Mouse (Mus musculus): ENCODE measurements at regions not wholly inside any gene's neighbourhood (a gene's known extent, or its start where the extent isn't known, plus 50 kb on each side); places are given as distances from the start of the nearest gene placed in this dataset.
A peak's percentile ranks its signal among the peaks of the same experiment; 100 is the strongest.

DNA sequence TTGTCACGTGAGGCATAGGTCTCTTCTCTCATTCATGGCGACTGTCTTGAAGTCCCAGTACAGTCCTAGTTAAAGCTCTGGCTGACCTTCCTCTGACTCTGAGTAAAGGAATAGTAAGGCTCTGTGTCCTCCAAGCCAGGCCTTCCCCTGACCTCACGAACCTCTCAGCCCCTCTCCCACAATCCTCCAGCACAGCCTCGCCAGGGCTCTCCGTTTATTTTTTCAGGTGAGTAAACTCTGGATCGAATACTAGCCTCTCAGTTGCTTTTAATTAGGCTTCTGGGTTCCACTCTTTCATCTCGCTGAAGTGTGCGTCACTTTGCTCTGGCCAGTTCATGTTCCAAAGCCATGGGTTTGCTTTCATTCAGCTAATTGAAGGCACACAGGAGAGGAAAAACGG is 133.8 kb downstream of the Mylk4 start:
- DNase-seq (ENCODE audit: low spot score in 2 of 2), result no peak

- no peak for DNase-seq (ENCODE audit: low spot score in 2 of 2)
Measured at GRCm38 (mm10) chr13:32643030-32643750, 140.6 kb downstream of the Mylk4 start.

DNA sequence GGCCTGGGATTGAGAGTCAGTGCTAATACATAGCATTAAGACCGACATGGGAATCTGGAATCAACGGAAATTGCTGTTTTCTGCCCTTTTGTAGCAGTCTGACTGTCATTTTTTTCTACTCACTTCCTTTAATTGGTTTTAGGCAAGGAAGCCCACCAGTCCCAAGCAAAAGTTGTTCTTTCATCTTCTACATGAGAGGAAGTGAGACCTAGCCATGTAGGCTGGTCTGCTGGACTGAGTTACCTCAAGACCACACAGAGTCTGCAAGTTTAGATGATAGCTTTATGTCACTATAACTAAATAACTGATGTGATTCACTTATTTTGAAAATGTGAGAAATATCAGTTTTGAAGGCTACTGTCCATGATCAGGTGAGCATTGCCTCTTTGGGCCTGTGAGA is 142.8 kb downstream of the Mylk4 start:
- DNase-seq (ENCODE audit: low spot score in 2 of 2), result no peak

DNA sequence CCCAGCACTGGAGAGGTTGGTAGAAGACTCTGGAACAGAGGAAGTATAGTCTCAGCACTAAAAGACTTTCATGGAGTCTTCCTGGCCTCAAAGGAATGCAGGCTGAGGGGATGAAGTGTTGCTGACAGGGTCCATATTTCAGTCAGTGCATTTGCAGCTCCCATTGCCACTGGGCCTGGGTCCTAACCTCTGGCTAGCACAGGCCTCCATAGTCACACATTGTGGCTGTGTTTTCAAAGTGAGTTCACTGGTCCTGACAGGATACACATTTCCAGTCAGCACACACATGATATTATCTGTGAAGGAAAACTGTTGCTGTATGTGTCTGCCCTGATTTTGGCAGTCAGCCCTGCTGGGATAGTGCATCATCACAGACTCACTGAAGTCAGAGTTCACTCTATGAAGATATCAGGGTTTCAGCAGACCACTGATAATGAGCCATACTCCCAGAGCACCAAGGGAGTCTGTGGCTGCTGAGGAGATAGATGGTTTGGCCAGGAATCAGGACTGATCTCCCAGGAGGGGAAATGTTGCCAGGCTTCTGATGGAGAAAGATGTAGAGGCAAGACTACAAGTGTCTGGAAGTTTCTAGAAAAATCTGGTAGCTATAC is 153.5 kb downstream of the Mylk4 start:
- DNase-seq (ENCODE audit: low spot score in 2 of 2), result no peak

DNA sequence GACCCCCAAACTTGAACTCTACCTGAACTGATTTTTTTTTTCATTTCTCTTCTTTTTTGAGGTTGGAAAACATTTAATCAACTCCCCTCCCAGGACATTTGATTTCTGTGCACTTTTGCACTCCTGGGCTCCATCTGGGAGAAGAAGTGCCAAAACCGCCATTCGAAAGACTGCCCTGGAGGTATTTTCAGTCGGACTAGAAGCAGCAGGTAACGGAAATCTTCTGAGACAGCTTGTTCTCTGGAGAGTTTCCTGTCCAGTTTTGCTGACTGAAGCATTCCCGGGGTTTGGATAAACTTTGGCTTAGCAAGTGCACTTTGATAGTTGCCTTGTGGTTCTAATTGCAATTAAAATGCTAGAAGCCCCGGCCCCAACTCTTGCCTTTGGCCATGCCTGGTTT is 169.8 kb downstream of the Mylk4 start:
- DNase-seq (ENCODE audit: low spot score in 2 of 2), result no peak

DNA sequence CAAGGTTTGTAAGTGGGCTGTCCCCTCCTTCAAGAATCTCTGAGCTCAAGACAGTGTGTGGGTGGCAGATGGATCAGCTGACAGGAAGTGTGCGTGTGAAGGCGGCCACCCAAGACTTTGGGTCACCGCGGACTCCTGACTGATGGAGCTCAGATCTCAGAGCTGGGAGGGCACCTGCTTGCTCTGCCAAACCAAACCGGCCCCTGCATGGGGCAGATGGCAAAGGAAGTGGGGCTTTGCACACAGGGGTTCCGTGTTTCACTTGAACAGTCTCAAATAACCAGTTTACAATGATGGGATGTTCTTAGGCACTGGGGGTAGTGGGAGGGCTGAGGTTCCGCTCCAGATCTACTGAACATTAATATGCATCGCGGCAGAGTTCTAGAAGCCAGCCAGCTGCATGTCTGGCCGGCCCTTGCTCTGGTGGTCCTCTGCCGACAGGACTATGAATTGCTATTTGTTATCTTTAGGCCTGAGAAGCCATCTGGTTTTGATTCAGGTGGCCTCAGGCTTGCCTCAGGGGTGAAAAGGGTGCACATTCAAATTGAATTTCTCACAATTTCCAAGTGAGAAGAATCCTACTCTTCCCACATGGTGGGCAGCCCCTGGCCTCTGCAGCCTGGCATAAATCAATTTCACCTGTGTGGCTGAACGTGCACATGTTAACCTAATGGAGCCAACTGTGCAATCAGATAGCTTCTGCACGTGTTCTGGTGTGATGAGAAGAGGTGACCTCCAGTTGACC is 172.0 kb downstream of the Mylk4 start:
- peak; percentile 67 to 71 for DNase-seq (ENCODE audit: low spot score in 2 of 2)

- no peak for DNase-seq (ENCODE audit: low spot score in 2 of 2)
Measured at GRCm38 (mm10) chr13:32610970-32611369, 172.8 kb downstream of the Mylk4 start.

GRCm38 (mm10) chr13:32608413-32608812 is 175.3 kb downstream of the Mylk4 start:
- DNase-seq (ENCODE audit: low spot score in 2 of 2), result no peak

- no peak for DNase-seq (ENCODE audit: low spot score in 2 of 2)
Measured at GRCm38 (mm10) chr13:32603925-32604590, 179.7 kb downstream of the Mylk4 start.

- DNase-seq (ENCODE audit: low spot score in 2 of 2), result no peak
Measured at GRCm38 (mm10) chr13:32601315-32601714, 182.4 kb downstream of the Mylk4 start.

- no peak for DNase-seq (ENCODE audit: low spot score in 2 of 2)
Measured at GRCm38 (mm10) chr13:32593611-32594010, 190.1 kb downstream of the Mylk4 start.

GRCm38 (mm10) chr13:32593131-32593530 is 190.6 kb downstream of the Mylk4 start:
- no peak for DNase-seq (ENCODE audit: low spot score in 2 of 2)

GRCm38 (mm10) chr13:32581598-32581997 is 202.2 kb downstream of the Mylk4 start:
- no peak for DNase-seq (ENCODE audit: low spot score in 2 of 2)

DNA sequence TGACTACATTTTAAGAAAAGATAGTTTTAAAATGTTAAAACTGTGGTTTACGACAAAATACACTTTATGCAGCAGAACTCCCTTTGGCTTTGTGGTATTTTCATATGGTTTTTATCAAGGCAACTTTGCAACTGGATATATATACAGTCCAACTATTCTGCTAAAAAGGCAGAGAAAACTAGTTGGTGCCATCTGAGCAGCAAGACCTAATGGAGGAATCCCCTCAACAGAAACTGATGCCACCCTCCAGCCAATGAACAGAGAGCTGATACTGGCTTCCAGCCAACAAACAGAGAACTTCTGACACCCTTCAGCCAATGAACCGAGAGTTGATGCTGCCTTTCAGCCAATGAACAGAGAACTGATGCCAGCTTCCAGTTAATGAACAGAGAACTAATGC is 215.9 kb downstream of the Mylk4 start:
- no peak for DNase-seq (ENCODE audit: low spot score in 2 of 2)

GRCm38 (mm10) chr13:32560666-32561065 is 222.1 kb upstream of the Gmds start:
- no peak for DNase-seq (ENCODE audit: low spot score in 2 of 2)

- no peak for DNase-seq (ENCODE audit: low spot score in 2 of 2)
Measured at GRCm38 (mm10) chr13:32556396-32556795, 217.9 kb upstream of the Gmds start.

DNA sequence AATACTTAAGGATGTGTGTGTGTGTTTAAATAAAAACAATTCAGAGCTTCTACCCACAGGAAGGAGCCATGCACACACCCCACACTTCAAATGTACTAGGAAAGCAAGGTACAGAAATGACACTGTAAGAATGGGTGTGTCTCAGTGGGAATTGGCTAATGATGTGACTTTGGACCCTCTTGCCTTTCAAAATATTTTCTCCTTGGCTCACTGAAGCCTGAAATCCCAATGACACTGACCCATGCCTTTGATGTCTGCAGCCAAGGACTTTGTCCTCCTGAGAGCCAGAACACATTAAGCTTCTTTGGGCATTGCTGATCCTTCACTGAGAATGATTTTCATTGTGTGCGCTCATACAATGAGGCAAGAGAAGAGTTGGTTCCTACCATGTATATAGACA is 216.5 kb upstream of the Gmds start:
- DNase-seq (ENCODE audit: low spot score in 2 of 2), result no peak

DNA sequence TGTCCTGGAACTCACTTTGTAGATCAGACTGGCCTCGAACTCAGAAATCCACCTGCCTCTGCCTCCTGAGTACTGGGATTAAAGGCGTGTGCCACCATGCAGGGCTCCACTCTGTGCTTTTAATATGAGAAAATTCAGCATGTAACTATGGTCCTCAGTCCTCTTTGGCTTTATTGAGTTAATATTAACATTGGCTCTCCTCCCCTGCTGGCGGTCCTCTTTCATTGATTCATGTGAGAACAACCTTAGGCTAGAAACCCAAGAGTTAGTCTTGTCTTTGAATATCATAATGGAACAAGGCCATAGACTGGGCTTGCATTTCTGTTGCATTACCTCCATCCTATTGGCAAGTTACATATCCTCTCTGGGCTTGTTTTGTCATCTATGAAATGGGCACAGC is 216.1 kb upstream of the Gmds start:
- DNase-seq (ENCODE audit: low spot score in 2 of 2), result no peak

- DNase-seq (ENCODE audit: low spot score in 2 of 2), result no peak
Measured at GRCm38 (mm10) chr13:32553136-32553535, 214.6 kb upstream of the Gmds start.

DNA sequence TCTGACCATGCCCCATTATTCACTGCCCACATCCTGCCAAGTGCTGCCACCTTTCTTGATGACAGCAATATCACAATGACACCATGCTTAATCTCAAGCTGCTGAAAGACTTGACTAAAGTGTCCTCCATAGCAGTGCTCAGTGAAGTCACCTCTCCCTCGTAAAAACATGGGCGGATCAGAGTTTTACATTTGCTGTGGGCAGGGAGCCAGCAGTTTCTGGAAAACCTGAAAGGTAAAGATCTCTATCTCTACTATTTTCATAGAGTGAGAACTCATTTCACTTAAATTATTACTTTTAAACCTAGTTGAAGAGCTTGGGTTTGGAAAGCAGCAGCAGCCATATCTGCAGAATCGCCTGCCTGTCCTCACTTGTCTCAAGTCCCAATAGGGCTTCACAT is 211.6 kb upstream of the Gmds start:
- no peak for DNase-seq (ENCODE audit: low spot score in 2 of 2)

- DNase-seq (ENCODE audit: low spot score in 2 of 2), result no peak
Measured at GRCm38 (mm10) chr13:32547126-32547525, 208.6 kb upstream of the Gmds start.

DNA sequence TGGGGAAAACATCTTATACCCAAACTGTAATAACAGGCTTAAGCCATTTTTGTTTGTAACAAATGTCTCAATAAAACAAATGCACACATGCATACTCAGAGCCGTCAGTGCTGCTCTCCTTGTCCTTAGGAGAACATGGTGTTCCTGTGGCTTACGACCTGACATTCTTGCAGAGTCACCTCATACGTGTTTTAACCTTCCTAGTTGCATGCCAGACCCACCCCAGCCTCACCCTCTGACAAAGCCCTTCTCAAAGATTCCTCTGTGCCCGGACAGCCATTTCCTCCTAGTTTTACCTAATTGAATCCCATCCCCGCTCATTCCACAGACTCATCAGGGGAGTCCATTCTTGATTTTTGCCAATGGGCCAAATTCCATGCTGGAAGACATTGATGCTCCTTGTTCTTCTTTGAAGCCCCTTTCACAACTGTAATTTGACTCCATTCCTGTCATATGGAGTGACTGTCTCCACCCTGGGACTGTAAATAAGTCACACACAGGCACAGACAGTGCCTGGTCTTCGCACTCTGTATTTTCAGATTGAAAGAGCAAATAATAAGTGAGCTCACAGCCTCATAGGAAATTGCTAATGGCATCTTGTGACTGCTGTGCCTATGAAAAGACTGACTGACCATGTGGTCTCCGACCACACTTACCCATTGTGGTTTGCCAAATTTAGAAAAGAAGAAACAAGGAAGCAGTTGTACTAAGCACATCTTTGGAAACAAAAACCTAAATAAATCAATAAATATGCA is 206.6 kb upstream of the Gmds start:
- no peak for DNase-seq (ENCODE audit: low spot score in 2 of 2)

Data from spleen, postnatal 36 days (tissue).